Mouse (Mus musculus) c-Kit-positive CD71-negative TER-119-negative erythroid progenitor cells, embryonic 14.5 days (primary cell): Measurements from ENCODE around the gene Nacc2.
A peak's percentile ranks its signal among the peaks of the same experiment; 100 is the strongest.

ENCODE experiments used
- DNase-seq: peaks from one replicate; pipeline ENCODE4 v3.0.0-alpha.2; 2013; ENCODE audit warnings: low read depth

The Nacc2 gene

DNA sequence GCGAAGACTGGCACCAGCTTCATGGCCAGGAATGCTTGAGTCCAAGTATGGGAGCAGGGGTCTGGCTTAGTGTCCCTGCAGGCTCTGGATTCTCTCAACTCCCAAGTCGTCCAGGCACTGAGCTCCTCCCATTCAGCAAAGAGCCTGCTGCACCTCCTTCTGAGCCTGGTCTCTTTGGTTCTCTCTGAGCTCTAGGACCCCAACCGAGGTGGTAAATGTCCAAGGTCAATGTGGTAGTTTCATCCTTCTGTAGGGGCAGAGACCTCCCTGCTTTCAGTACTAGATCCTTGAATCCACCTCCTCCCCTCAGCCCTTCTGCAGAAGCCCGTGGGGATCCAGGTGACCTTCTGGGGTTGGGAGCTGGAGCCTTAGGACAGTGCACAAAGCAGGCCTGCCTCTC, 70.2 kb downstream of the Nacc2 start:
- no peak for DNase-seq

GRCm38 (mm10) chr2:26048816-26049215, 74.2 kb downstream of the Nacc2 start:
- no peak for DNase-seq

DNA sequence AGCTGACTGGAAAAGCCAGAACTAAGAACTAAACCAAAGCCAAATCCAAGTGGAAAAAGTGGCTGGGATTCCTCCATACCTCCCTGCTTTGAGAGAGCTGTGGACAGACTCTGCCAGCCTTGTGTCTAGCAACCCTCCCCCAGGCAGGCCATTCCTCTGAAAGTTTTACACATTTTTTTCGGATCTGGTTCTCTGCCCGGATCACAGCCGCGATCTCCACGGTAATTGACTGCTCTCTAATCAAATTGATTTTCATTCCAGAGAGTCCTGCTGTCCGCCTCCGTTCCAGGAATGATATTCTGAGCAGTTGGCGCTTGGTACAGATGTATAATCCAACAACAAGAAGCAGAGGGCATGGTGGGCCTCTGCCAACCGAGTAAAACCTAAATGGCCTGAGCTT, 78.8 kb downstream of the Nacc2 start:
- DNase-seq = no peak

DNA sequence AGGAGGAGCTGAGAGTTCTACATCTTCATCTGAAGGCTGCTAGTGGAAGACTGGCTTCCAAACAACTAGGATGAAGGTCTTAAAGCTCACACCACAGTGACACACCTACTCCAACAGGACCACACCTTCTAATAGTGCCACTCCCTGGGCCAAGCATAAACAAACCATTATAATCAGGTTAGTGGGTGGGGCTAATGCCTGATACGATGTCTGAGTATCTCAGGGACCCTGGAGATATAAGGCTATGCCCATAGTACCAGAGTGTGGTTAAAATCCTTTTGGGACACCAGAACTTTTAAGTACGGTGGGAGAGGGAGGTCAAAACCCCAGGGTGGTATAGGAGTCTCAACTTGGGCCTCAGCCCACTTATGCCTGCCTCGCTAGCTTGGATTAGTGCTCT, 80.4 kb downstream of the Nacc2 start:
- no peak for DNase-seq

- no peak for DNase-seq
These were observed 81.7 kb downstream of the Nacc2 start for GRCm38 (mm10) chr2:26041163-26041810.

DNA sequence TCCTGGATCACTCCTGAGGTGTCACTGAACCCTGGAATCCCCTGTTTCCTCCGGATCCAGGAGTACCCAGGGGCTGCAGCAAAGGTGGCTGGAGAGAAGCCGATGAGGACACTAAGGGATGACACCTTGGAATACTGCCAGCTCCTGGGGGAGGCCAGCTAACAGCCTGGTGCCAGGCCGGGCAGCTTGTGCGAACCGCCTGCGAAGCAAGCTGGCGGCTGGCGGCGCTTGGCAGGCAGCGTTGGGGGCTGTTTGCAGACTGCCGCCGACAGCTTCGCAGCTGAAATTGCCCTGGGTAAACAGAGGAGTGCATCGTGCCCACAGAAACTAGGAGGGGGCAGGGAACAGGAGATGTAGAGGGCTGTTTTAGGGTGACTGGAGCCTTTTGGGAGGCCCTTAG, 83.1 kb downstream of the Nacc2 start:
- DNase-seq = no peak

- no peak for DNase-seq
These were observed 85.6 kb downstream of the Nacc2 start for GRCm38 (mm10) chr2:26037386-26037785.

- no peak for DNase-seq
These were observed 88.5 kb downstream of the Nacc2 start for GRCm38 (mm10) chr2:26034344-26035050.

DNA sequence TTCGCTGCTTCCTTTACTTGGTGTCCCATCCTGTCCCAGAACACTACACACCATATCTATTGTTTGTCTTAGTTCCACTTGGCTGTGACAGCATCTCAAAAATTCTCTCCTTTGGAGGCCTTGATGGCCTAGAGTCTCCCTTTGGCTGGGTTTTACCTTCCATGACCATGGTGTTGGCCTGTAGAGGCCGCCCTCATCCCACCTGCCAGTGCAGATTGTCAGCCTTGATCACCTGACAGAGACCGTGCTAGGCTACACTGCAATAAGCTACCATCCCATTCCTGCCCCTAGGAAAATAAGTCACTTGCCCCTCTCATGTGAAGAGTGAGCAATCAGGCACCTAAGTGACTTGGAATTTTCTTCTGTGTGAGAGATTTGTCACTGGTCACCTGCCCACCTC, 92.7 kb downstream of the Nacc2 start:
- no peak for DNase-seq

DNA sequence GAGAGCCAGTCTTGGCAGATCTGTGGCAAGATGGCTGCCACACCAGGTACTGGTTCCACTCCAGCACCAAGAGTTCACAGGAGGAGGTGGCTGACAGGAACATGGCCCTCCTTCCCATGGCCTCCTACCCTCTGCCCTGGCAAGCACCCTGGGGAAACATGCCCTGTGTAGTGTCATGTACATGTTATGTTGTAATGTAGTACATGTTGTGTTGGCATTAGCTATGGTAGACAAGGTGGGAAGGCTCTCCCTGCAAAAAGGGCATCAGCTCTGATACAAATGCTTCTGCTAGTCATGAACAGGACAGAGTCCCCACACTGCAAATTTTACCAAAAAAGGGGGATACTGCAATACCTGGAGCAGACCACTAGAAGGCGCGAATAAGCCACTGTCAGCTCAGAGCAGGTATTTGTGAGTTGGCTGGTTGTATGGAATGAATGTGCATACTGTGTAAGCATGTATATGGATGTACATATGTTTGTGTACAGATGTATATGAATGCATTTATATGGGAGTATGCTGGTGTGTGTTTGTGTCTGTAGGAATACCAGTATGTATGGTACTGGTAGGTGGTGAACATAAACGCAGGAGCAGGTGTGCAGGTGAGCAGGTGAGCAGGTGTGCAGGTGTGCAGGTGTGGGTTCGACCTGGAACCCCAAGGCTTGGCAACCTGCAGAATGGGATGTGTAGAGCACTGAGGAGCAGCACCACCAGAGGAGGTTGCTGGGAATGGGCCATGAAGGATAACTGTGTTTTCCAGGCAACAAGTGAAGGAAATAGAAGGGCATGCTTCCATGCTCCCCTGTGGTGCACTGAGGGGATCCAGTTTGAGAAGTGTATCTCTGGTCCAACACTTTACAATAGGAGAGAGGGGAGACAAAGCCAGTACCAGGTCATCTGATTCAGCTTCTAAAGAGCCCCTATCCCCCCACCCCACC, 98.6 kb downstream of the Nacc2 start:
- no peak for DNase-seq

DNA sequence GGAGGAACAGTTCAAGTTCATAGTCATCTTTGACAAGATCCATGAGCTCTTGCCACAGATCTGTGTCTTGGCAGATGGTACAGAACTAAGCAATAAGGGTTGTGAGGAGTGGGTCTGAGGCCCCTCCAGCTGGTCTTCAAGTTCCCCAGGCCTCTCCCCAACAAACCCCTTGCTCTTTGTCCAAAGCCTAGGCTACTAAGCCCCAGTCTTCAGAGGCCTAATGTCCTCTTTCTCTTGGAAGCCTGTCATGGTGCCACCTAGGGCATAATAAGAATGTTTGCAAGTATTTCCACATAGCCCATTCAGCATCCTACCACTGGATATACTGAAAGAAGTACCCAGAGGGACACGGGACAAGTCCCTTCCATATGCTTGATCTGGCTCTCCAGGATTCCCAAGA, 100.4 kb downstream of the Nacc2 start:
- no peak for DNase-seq

- DNase-seq = no peak
These were observed 100.8 kb downstream of the Nacc2 start for GRCm38 (mm10) chr2:26022258-26022565.

- peak; percentile 65 for DNase-seq
These were observed 101.3 kb downstream of the Nacc2 start, which contains the start of gene Ubac1 for GRCm38 (mm10) chr2:26021561-26022257. TSS of gene Ubac1 (minus strand) at chr2:26021747.

GRCm38 (mm10) chr2:26020714-26021560, 102.1 kb downstream of the Nacc2 start:
- DNase-seq = no peak

DNA sequence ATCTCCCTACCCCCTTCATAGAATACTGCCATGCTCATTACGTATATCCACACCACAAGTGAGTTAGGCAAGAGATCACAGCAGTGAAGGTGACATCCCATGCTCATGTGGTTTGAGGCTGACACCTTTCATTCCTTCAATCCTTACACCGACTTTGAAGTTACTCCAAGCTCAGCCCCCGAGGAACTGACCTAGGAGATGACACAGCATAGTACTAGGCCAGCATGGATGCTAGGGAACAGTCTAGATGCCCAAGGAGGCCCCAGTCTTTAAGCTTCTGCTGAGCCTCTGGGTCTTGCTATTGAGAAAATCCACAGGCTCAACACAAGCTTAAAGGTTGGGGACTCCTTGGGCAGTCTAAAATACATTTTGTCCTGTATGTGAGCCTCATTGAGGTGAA, 103.1 kb downstream of the Nacc2 start:
- no peak for DNase-seq

GRCm38 (mm10) chr2:26017326-26017725, 105.7 kb downstream of the Nacc2 start:
- no peak for DNase-seq

- DNase-seq = no peak
These were observed 109.3 kb downstream of the Nacc2 start for GRCm38 (mm10) chr2:26013674-26014073.

GRCm38 (mm10) chr2:26011420-26011819, 111.6 kb downstream of the Nacc2 start:
- no peak for DNase-seq
